Mouse (Mus musculus) embryonic facial prominence, embryonic 14.5 days (tissue): Measurements from ENCODE around the gene Lars2. TPM values are rescaled to one million over a fixed set of nuclear protein-coding genes. Genes with fewer than 3 reads are reported as not detected.
A peak's percentile ranks its signal among the peaks of the same experiment; 100 is the strongest.
"Not testable (repeated sequence)": the region's sequence is repeated elsewhere in the genome, so short reads cannot be mapped to it uniquely, and the experiment has no call there.

ENCODE experiments used
- ATAC-seq: fragments of 200-750 bp; cut with Nextera tagmentation; 2 replicates; pipeline ENCODE4 v1.8.0; 2017; ENCODE audit warnings: low read depth, moderate number of reproducible peaks, moderate TSS enrichment
- DNase-seq: peaks from one replicate; pipeline ENCODE4 v3.0.0-alpha.2; 2015; ENCODE audit warnings: low spot score
- H3K27ac ChIP-seq: fragments of 300-500 bp; sonication (generic); replicated peaks from 2 replicates; pipeline ENCODE4 v1.5.1; 2014; ENCODE audit warnings: low read depth, mild to moderate bottlenecking, low read length, moderate library complexity
- H3K27me3 ChIP-seq: fragments of 300-500 bp; sonication (generic); replicated peaks from 2 replicates; pipeline ENCODE4 v1.6.1; 2014; ENCODE audit warnings: low read length; ENCODE audit not compliant: control insufficient read depth, insufficient read depth
- H3K36me3 ChIP-seq: fragments of 300-500 bp; sonication (generic); 2 replicates; pipeline ENCODE4 v1.6.1; 2014; ENCODE audit warnings: low read length, mixed read lengths; ENCODE audit not compliant: control insufficient read depth, insufficient read depth
- H3K4me1 ChIP-seq: fragments of 300-500 bp; sonication (generic); 2 replicates; pipeline ENCODE4 v1.6.1; 2014; ENCODE audit warnings: antibody characterized with exemption, low read length; ENCODE audit not compliant: control insufficient read depth, insufficient read depth
- H3K4me2 ChIP-seq: fragments of 300-500 bp; sonication (generic); 2 replicates; pipeline ENCODE4 v1.6.1; 2014; ENCODE audit warnings: low read depth, mild to moderate bottlenecking, low read length, moderate library complexity, mixed read lengths
- H3K4me3 ChIP-seq: fragments of 300-500 bp; sonication (generic); 2 replicates; pipeline ENCODE4 v1.5.1; 2014; ENCODE audit warnings: low read depth, mild to moderate bottlenecking, low read length
- H3K9ac ChIP-seq: fragments of 300-500 bp; sonication (generic); 2 replicates; pipeline ENCODE4 v1.6.1; 2014; ENCODE audit warnings: low read depth, mild to moderate bottlenecking, low read length, moderate library complexity, mixed read lengths
- H3K9me3 ChIP-seq: fragments of 300-500 bp; sonication (generic); 2 replicates; pipeline ENCODE4 v1.6.1; 2016; ENCODE audit warnings: low read length; ENCODE audit not compliant: control insufficient read depth
- WGBS: fragments of 180-500 bp; shearing (Covaris S2); extraction: QIAGEN DNeasy Blood & Tissue Kit; methylation state at CpG from one replicate; pipeline ENCODE4 v1.1.7; 2014; 5-methylcytosine and 5-hydroxymethylcytosine counted together
- polyA plus RNA-seq: library from polyadenylated mRNA; unstranded; fragments of >200 nt; fragmentation: Nextera tagmentation; extraction: Ambion mirVana; gene quantifications from 2 replicates; pipeline ENCODE4 v1.2.1, GENCODE M21; 2014

Lars2 gene
- polyA plus RNA-seq, 1 experiment from 2014 or later = 1,840 TPM

DNA sequence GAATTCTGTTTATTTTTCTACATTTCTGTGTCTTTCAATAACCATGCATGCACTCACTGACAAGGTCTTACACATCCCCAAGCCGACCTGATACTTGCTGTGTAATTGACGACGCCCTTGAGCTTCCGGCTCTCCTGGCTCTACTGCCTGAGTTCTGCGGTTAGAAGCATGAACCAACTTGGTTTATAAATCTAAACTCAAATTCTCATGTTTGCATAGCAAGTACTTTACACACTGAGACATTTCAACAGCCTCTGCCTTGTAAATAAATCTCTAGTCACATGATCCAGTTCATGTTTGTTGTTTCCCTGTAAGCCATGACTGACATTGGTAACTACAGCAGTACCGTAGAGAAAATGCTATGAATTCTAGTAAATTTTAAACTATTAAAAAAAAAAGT is 25.5 kb upstream of the Lars2 start:
- Histone ChIP-seq H3K4me3 (no peak overlapping the region), H3K27me3 (no peaks in the 10 kb centered on the region), H3K36me3 (no peaks in the 10 kb centered on the region), H3K4me1 (no peaks in the 10 kb centered on the region), H3K27ac (no peak overlapping the region), H3K9ac (no peak overlapping the region), H3K9me3 (no peaks in the 10 kb centered on the region), H3K4me2 (no peak overlapping the region)
- WGBS = 71% methylated on average over 6 of the region's 6 CpGs
- ATAC-seq = no peak; the same call in 1 of the 2 replicates
- DNase-seq = peak; percentile 11

- Histone ChIP-seq H3K9me3 (no peaks in the 10 kb centered on the region), H3K27ac (no peak overlapping the region), H3K27me3 (no peaks in the 10 kb centered on the region), H3K36me3 (no peaks in the 10 kb centered on the region), H3K4me2 (no peak overlapping the region), H3K4me1 (no peaks in the 10 kb centered on the region), H3K9ac (no peak overlapping the region), H3K4me3 (no peak overlapping the region)
- 75% methylated on average over 3 of the region's 3 CpGs for WGBS
- ATAC-seq = no peak
- no peak for DNase-seq
Measured at GRCm38 (mm10) chr9:123343069-123343468, 23.7 kb upstream of the Lars2 start.

DNA sequence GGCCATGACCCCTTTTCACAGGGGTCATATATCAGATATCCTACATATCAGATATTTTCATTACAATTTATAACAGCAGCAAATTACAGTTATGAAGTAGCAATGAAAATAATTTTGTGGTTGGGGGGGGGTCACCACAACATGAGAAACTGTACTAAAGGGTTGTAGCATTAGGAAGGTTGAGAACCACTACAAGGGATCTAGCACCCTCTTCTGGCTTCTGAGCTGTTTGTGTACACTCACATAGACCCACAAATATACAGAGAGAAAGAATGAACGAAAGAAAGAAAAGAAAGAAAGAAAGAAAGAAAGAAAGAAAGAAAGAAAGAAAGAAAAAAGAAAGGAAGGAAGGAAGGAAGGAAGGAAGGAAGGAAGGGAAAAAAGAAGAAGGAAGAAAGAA is 17.4 kb upstream of the Lars2 start:
- not testable (repeated sequence) for H3K27ac ChIP-seq, H3K9ac ChIP-seq, H3K36me3 ChIP-seq, H3K4me2 ChIP-seq, H3K27me3 ChIP-seq, H3K4me3 ChIP-seq, DNase-seq, ATAC-seq, H3K4me1 ChIP-seq
- peaks cover 19% of the 10 kb centered on the region for H3K9me3 ChIP-seq
- WGBS = 89% methylated on average over 1 of the region's 1 CpGs

DNA sequence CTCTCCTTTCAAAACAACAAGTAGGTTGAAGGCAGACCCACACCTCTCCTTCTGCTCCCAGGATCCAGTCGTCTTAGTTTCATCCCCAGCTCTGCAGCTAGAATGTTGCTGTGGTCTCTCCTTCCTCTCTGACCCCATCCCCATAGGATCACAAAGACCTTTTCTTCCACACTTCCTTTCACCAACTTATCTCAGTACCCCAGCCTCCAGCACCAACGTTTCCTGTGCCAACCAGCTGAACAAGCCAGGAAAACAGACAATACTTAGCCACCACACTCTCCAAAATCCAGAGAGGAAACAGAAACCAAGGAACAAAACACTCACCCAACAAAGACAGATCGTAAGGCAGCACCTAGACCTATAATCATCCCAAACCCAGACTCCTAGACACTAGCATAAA is 6.7 kb upstream of the Lars2 start:
- no peak for DNase-seq
- Histone ChIP-seq H3K36me3 (no peaks in the 10 kb centered on the region), H3K4me1 (no peaks in the 10 kb centered on the region), H3K27ac (no peak overlapping the region), H3K9me3 (no peaks in the 10 kb centered on the region), H3K4me2 (no peak overlapping the region), H3K4me3 (no peak overlapping the region), H3K27me3 (no peaks in the 10 kb centered on the region), H3K9ac (no peak overlapping the region)
- WGBS = 40% methylated on average over 3 of the region's 3 CpGs
- ATAC-seq = no peak

GRCm38 (mm10) chr9:123365353-123365752 is 1.4 kb upstream of the Lars2 start:
- Histone ChIP-seq H3K4me2 (no peak overlapping the region), H3K27ac (no peak overlapping the region), H3K9me3 (no peaks in the 10 kb centered on the region), H3K4me1 (0 out of 2 replicates have a peak, but pooled peaks cover 3% of the 10 kb centered on the region), H3K36me3 (no peaks in the 10 kb centered on the region), H3K27me3 (no peaks in the 10 kb centered on the region), H3K4me3 (no peak overlapping the region), H3K9ac (no peak overlapping the region)
- DNase-seq (no peak), ATAC-seq (no peak)
- 60% methylated on average over 1 of the region's 1 CpGs for WGBS

DNA sequence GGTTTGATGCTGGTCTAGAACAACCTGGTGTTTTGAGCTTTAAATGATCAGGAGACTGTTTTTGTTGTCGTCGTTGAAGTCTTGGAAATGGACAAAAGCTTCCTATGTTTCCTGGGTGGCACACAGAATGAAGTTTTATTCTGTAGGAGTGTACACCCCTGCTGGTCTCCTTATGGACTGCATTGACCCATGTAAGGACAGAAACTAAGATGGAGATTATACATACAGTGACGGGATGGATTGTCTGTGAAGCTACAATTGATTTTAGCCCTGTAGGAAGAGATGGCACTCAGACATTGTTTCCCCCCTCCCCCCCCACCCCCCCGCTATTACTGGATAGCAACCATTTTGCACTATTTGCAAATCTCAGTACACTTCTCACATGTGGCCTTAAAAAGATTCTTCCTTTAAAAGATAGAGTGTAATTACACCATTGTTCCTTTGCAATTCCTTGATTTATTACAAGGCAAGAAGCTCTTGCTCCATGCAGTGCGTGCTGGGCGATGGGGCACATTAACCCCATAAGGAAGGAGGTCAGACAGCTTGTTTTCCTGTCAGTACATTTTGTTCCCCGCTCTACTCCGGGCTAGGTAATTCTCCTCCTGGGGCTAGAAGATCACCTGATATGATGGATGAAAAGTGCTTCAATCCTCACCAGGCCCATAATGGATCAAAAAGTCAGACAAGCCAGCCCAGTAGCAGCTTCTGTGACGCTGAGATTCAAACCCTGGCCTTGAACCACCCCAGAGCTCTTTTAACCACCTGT is 602 bp upstream of the Lars2 start:
- Histone ChIP-seq H3K4me1 (0 out of 2 replicates have a peak, but pooled peaks cover 3% of the 10 kb centered on the region), H3K9me3 (no peaks in the 10 kb centered on the region), H3K4me2 (peak overlapping the region; percentile 78), H3K9ac (peak overlapping the region; percentile 71; the same call in 1 of the 2 replicates), H3K27me3 (no peaks in the 10 kb centered on the region), H3K27ac (no peak overlapping the region; the same call in 1 of the 2 replicates), H3K36me3 (no peaks in the 10 kb centered on the region), H3K4me3 (peak overlapping the region; percentile 57)
- no peak for DNase-seq
- 35% methylated on average over 9 of the region's 9 CpGs for WGBS
- ATAC-seq = peak; percentile 58

DNA sequence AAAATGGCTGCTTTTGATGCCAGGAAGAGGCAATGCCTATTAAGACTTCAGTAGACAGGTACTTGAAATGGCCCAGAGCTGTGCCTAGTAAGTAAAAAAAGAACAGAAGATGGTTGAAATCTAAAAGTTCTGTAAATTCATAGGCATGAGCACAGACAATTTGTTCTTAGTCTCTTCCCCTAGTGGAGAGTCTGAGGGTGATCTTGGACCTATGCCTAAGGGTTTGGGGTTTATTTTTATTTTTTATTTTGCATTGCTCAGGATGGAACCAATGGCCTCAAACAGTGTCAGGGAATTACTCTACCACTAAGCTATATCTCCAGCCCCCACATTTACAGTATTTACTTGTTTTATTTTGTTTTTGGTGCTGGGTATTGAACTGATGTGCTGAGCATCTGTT is 909 bp downstream of the Lars2 start:
- H3K27ac ChIP-seq = no peak overlapping the region

GRCm38 (mm10) chr9:123382399-123382798 is 15.7 kb downstream of the Lars2 start:
- Histone ChIP-seq H3K4me1 (no peaks in the 10 kb centered on the region), H3K36me3 (peaks cover 21% of the 10 kb centered on the region), H3K4me3 (no peak overlapping the region), H3K4me2 (no peak overlapping the region), H3K9ac (no peak overlapping the region), H3K27me3 (no peaks in the 10 kb centered on the region), H3K9me3 (no peaks in the 10 kb centered on the region), H3K27ac (no peak overlapping the region)
- 64% methylated on average over 5 of the region's 5 CpGs for WGBS
- DNase-seq (no peak), ATAC-seq (no peak)

More for the DNA sequence above, 909 bp downstream of the Lars2 start:
- peak overlapping the region; percentile 57 for H3K4me3 ChIP-seq
- H3K9ac ChIP-seq = peak overlapping the region; percentile 71
- H3K27me3 ChIP-seq = no peaks in the 10 kb centered on the region
- H3K36me3 ChIP-seq = peaks cover 8% of the 10 kb centered on the region
- ATAC-seq (no peak), DNase-seq (no peak)
- H3K4me1 ChIP-seq = 0 out of 2 replicates have a peak, but pooled peaks cover 3% of the 10 kb centered on the region
- peak overlapping the region; percentile 78 for H3K4me2 ChIP-seq
- no peaks in the 10 kb centered on the region for H3K9me3 ChIP-seq

DNA sequence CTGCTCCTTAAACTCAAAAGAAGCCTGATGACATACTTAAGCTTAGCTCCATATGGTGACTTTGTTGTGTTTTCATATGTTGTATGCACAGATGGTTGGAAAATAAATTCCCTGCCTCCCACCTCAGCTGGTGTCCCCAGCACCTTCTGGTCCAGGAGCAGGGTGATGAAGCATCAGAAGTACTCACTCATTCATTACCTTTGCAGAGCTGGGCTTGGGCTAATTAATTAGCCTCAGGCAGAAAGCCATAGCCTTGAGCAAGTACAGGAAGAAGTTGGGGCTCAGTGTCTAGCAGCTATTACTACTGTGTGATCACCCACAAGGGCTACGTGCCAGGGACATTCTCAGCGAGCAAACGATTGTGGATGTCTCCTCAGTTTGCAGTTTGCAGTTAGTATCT is 18.0 kb downstream of the Lars2 start:
- no peak overlapping the region for H3K4me2 ChIP-seq
- DNase-seq (no peak), ATAC-seq (no peak)
- H3K27ac ChIP-seq = no peak overlapping the region
- WGBS = 71% methylated on average over 3 of the region's 3 CpGs
- peaks cover 15% of the 10 kb centered on the region for H3K36me3 ChIP-seq
- H3K4me1 ChIP-seq = no peaks in the 10 kb centered on the region
- no peaks in the 10 kb centered on the region for H3K27me3 ChIP-seq
- H3K4me3 ChIP-seq = no peak overlapping the region
- no peak overlapping the region for H3K9ac ChIP-seq
- H3K9me3 ChIP-seq = no peaks in the 10 kb centered on the region
